Mouse (Mus musculus) midbrain, embryonic 14.5 days (tissue): ENCODE results near the gene Arhgap27. TPM values are rescaled to one million over a fixed set of nuclear protein-coding genes. Genes with fewer than 3 reads are reported as not detected.

Experiments
- ATAC-seq: fragments of 200-750 bp; cut with Nextera tagmentation; 2 replicates; pipeline ENCODE4 v1.8.0; 2017; ENCODE audit warnings: moderate number of reproducible peaks, moderate library complexity; ENCODE audit not compliant: low FRiP score, low TSS enrichment
- DNase-seq: peaks from one replicate; pipeline ENCODE4 v3.0.0-alpha.2; 2015
- H3K27ac ChIP-seq: fragments of 300-500 bp; sonication (generic); replicated peaks from 2 replicates; pipeline ENCODE4 v1.5.1; 2014; ENCODE audit warnings: mild to moderate bottlenecking, low read depth, low read length, moderate library complexity
- H3K27me3 ChIP-seq: fragments of 300-500 bp; sonication (generic); 2 replicates; pipeline ENCODE4 v1.6.1; 2014; ENCODE audit warnings: low read length, control low read depth, mixed read lengths; ENCODE audit not compliant: control insufficient read depth, insufficient read depth
- H3K36me3 ChIP-seq: fragments of 300-500 bp; sonication (generic); 2 replicates; pipeline ENCODE4 v1.6.1; 2014; ENCODE audit warnings: low read length, control low read depth; ENCODE audit not compliant: control insufficient read depth, insufficient read depth
- H3K4me1 ChIP-seq: fragments of 300-500 bp; sonication (generic); 2 replicates; pipeline ENCODE4 v1.6.1; 2014; ENCODE audit warnings: mild to moderate bottlenecking, antibody characterized with exemption, low read length, control low read depth; ENCODE audit not compliant: control insufficient read depth, insufficient read depth
- H3K4me2 ChIP-seq: fragments of 300-500 bp; sonication (generic); 2 replicates; pipeline ENCODE4 v1.6.1; 2014; ENCODE audit warnings: mild to moderate bottlenecking, low read length, moderate library complexity
- H3K4me3 ChIP-seq: fragments of 300-500 bp; sonication (generic); replicated peaks from 2 replicates; pipeline ENCODE4 v1.5.1; 2014; ENCODE audit warnings: low read depth, low read length
- H3K9ac ChIP-seq: fragments of 300-500 bp; sonication (generic); replicated peaks from 2 replicates; pipeline ENCODE4 v1.6.1; 2014; ENCODE audit warnings: mild to moderate bottlenecking, low read length, moderate library complexity
- H3K9me3 ChIP-seq: fragments of 300-500 bp; sonication (generic); 2 replicates; pipeline ENCODE4 v1.6.1; 2016; ENCODE audit warnings: low read length, control low read depth, mixed read lengths; ENCODE audit not compliant: control insufficient read depth
- WGBS: fragments of 180-500 bp; shearing (Covaris S2); extraction: QIAGEN DNeasy Blood & Tissue Kit; methylation state at CpG from one replicate; pipeline ENCODE4 v1.1.7; 2014; 5-methylcytosine and 5-hydroxymethylcytosine counted together
- polyA plus RNA-seq: library from polyadenylated mRNA; unstranded; fragments of >200 nt; fragmentation: Nextera tagmentation; extraction: Ambion mirVana; gene quantifications from 2 replicates; pipeline ENCODE4 v1.2.1, GENCODE M21; 2014

The Arhgap27 gene
- polyA plus RNA-seq, 1 experiment from 2014 or later, result 4.0 TPM

- Histone ChIP-seq H3K27ac (no peak overlapping the region), H3K4me1 (peaks cover 4% of the 10 kb centered on the region; the same call in 1 of the 2 replicates), H3K9me3 (no peaks in the 10 kb centered on the region), H3K27me3 (peaks cover 35% of the 10 kb centered on the region), H3K36me3 (no peaks in the 10 kb centered on the region), H3K4me2 (no peak overlapping the region), H3K9ac (no peak overlapping the region), H3K4me3 (no peak overlapping the region)
- WGBS, result 89% methylated on average over 16 of the region's 16 CpGs
- ATAC-seq (no peak), DNase-seq (no peak)
Measured at GRCm38 (mm10) chr11:103356938-103357670, 6.4 kb downstream of the Arhgap27 start.

- no peak overlapping the region for H3K27ac ChIP-seq
- H3K36me3 ChIP-seq, result no peaks in the 10 kb centered on the region
- 21% methylated on average over 11 of the region's 11 CpGs for WGBS
- DNase-seq (no peak), ATAC-seq (no peak)
- no peak overlapping the region for H3K4me3 ChIP-seq
- H3K9ac ChIP-seq, result no peak overlapping the region
- H3K27me3 ChIP-seq, result peaks cover 25% of the 10 kb centered on the region
- H3K9me3 ChIP-seq, result no peaks in the 10 kb centered on the region
- peaks cover 4% of the 10 kb centered on the region; the same call in 1 of the 2 replicates for H3K4me1 ChIP-seq
- H3K4me2 ChIP-seq, result no peak overlapping the region
Measured at GRCm38 (mm10) chr11:103356032-103356571, 7.4 kb downstream of the Arhgap27 start.

GRCm38 (mm10) chr11:103355251-103355650 lies 8.2 kb downstream of the Arhgap27 start:
- H3K36me3 ChIP-seq, result no peaks in the 10 kb centered on the region
- 19% methylated on average over 11 of the region's 11 CpGs for WGBS
- no peaks in the 10 kb centered on the region for H3K9me3 ChIP-seq
- H3K27me3 ChIP-seq, result peaks cover 16% of the 10 kb centered on the region; the same call in 1 of the 2 replicates
- H3K9ac ChIP-seq, result no peak overlapping the region
- no peak overlapping the region for H3K4me3 ChIP-seq
- no peak overlapping the region for H3K27ac ChIP-seq
- DNase-seq (peak; percentile 45), ATAC-seq (no peak)
- H3K4me2 ChIP-seq, result no peak overlapping the region
- H3K4me1 ChIP-seq, result peaks cover 4% of the 10 kb centered on the region; the same call in 1 of the 2 replicates

- H3K27ac ChIP-seq, result no peak overlapping the region
- WGBS, result 90% methylated on average over 3 of the region's 3 CpGs
- ATAC-seq, result no peak
Measured at GRCm38 (mm10) chr11:103354033-103354432, 9.5 kb downstream of the Arhgap27 start.

GRCm38 (mm10) chr11:103352239-103352814 lies 11.2 kb downstream of the Arhgap27 start:
- H3K4me2 ChIP-seq, result no peak overlapping the region
- no peaks in the 10 kb centered on the region for H3K4me1 ChIP-seq
- H3K9ac ChIP-seq, result no peak overlapping the region
- H3K27me3 ChIP-seq, result no peaks in the 10 kb centered on the region
- H3K36me3 ChIP-seq, result no peaks in the 10 kb centered on the region
- no peak for ATAC-seq
- no peak for DNase-seq
- H3K27ac ChIP-seq, result no peak overlapping the region
- 88% methylated on average over 5 of the region's 5 CpGs for WGBS
- no peaks in the 10 kb centered on the region for H3K9me3 ChIP-seq
- H3K4me3 ChIP-seq, result no peak overlapping the region

More at GRCm38 (mm10) chr11:103354033-103354432, 9.5 kb downstream of the Arhgap27 start:
- DNase-seq, result no peak
- Histone ChIP-seq H3K4me3 (no peak overlapping the region), H3K27me3 (0 out of 2 replicates have a peak, but pooled peaks cover 10% of the 10 kb centered on the region), H3K9ac (no peak overlapping the region), H3K4me2 (no peak overlapping the region), H3K4me1 (0 out of 2 replicates have a peak, but pooled peaks cover 4% of the 10 kb centered on the region), H3K9me3 (no peaks in the 10 kb centered on the region), H3K36me3 (no peaks in the 10 kb centered on the region)

GRCm38 (mm10) chr11:103350711-103351315 lies 12.7 kb downstream of the Arhgap27 start:
- Histone ChIP-seq H3K36me3 (no peaks in the 10 kb centered on the region), H3K9ac (no peak overlapping the region), H3K4me3 (no peak overlapping the region), H3K27me3 (no peaks in the 10 kb centered on the region), H3K9me3 (no peaks in the 10 kb centered on the region), H3K4me1 (no peaks in the 10 kb centered on the region), H3K4me2 (no peak overlapping the region), H3K27ac (no peak overlapping the region)
- ATAC-seq, result no peak
- 92% methylated on average over 12 of the region's 12 CpGs for WGBS
- DNase-seq, result no peak

GRCm38 (mm10) chr11:103349699-103350098 lies 13.8 kb downstream of the Arhgap27 start:
- DNase-seq, result no peak
- Histone ChIP-seq H3K4me1 (no peaks in the 10 kb centered on the region), H3K4me2 (no peak overlapping the region), H3K36me3 (no peaks in the 10 kb centered on the region), H3K27me3 (no peaks in the 10 kb centered on the region), H3K9ac (no peak overlapping the region), H3K9me3 (no peaks in the 10 kb centered on the region), H3K27ac (no peak overlapping the region), H3K4me3 (no peak overlapping the region)
- WGBS, result 84% methylated on average over 2 of the region's 2 CpGs
- ATAC-seq, result no peak

GRCm38 (mm10) chr11:103346657-103347056 lies 16.8 kb downstream of the Arhgap27 start:
- WGBS, result 75% methylated on average over 5 of the region's 5 CpGs
- no peak for ATAC-seq

More at GRCm38 (mm10) chr11:103346657-103347056, 16.8 kb downstream of the Arhgap27 start:
- H3K36me3 ChIP-seq, result no peaks in the 10 kb centered on the region
- H3K27ac ChIP-seq, result no peak overlapping the region
- DNase-seq, result no peak
- H3K9me3 ChIP-seq, result no peaks in the 10 kb centered on the region
- no peaks in the 10 kb centered on the region for H3K27me3 ChIP-seq
- H3K4me3 ChIP-seq, result no peak overlapping the region
- no peak overlapping the region for H3K4me2 ChIP-seq
- no peak overlapping the region for H3K9ac ChIP-seq
- no peaks in the 10 kb centered on the region for H3K4me1 ChIP-seq
